Mouse (Mus musculus): Measurements from ENCODE around the gene Lrrc4b.

DNA sequence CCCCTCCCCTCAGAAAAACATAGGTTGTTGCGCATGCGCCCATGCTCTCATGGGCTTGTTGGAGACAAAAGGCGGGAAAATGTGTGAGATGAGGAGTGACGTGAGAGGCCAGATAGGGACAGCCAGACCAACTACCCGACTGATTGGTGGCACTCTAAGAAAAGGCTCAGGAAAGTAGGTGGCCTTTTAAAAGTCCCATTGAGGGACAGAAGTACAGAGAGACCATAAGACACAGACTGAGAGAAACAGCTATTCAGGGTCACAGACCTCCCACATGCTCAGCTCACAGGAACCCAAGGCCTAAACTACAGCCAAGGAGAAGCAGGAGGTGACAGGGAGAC is 22.8 kb upstream of the Lrrc4b start:
- TF ChIP-seq CTCF (IDR thresholded peaks at IDR 0.05; ENCODE audit: low read depth) = no peak
- TF ChIP-seq EP300 (optimal IDR thresholded peaks at IDR 0.05) = no peak
